In the genomic region with DNA sequence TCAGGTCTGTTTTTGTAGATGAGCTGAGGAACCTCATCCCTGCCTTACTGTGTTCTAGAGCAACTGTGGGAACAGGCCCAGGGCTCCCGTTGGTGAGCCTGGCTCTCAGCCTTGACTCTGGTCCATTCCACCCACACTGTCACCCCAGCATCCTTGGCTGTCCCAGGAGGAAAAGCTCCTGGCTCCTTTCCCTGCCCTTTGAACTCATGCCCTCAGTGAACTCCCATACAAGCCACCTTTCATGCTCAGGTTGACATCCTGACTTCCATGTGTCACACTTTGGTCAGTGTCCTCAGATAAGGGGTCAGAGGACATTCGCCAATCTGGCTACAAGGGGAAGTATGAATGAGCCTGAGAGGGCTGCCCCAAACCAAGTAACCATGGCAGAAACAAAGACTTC, we compare ENCODE assay signal across 22 mouse cellular contexts. TPM values are rescaled to one million over a fixed set of nuclear protein-coding genes. Genes with fewer than 3 reads are reported as not detected.
"Had no signal": no experiment of that assay in that cellular context is flagged by ENCODE, and none has a peak within 500 bp of the region (broad histone marks: within the 10 kb centered on the region; RNA-seq: fewer than 3 reads in every experiment).

No protein-coding gene starts in this region.

- ATAC-seq: lung, postnatal 0 days had no signal

- H3K27me3 ChIP-seq: lung, embryonic 15.5 days; midbrain, embryonic 15.5 days; neural tube, embryonic 12.5 days; stomach, embryonic 15.5 days had no signal

- H3K27ac ChIP-seq: lung, embryonic 15.5 days; macrophage; midbrain, embryonic 13.5 days; midbrain, embryonic 15.5 days; neural tube, embryonic 12.5 days; stomach, embryonic 15.5 days; stomach, postnatal 0 days had no signal

- H3K4me1 ChIP-seq: lung, embryonic 15.5 days; midbrain, embryonic 13.5 days; midbrain, embryonic 15.5 days; stomach, embryonic 15.5 days had no signal

- H3K36me3 ChIP-seq: lung, embryonic 15.5 days; midbrain, embryonic 13.5 days; midbrain, embryonic 15.5 days; neural tube, embryonic 12.5 days; stomach, embryonic 15.5 days had no signal

- H3K4me3 ChIP-seq: lung, embryonic 15.5 days; megakaryocyte, embryonic 14.5 days; midbrain, embryonic 13.5 days; midbrain, embryonic 15.5 days; neural tube, embryonic 12.5 days; stomach, embryonic 15.5 days had no signal

- H3K9ac ChIP-seq: lung, embryonic 15.5 days; midbrain, embryonic 13.5 days; midbrain, embryonic 15.5 days; neural tube, embryonic 12.5 days; stomach, embryonic 15.5 days had no signal

- DNase-seq: lung, adult 2 months; lung, postnatal 14 days; lung, postnatal 36 days; right cerebral cortex, postnatal 14 days; thymus, adult 2 months; thymus, postnatal 25 days; thymus, postnatal 4 days had no signal

- H3K9me3 ChIP-seq: lung, embryonic 15.5 days; megakaryocyte, embryonic 14.5 days; midbrain, embryonic 13.5 days; midbrain, embryonic 15.5 days; neural tube, embryonic 12.5 days; stomach, embryonic 15.5 days had no signal

- H3K4me2 ChIP-seq: lung, embryonic 15.5 days; midbrain, embryonic 11.5 days; midbrain, embryonic 13.5 days; midbrain, embryonic 15.5 days; neural tube, embryonic 12.5 days; stomach, embryonic 15.5 days had no signal

RNA-seq across cellular contexts. Expression of a gene that starts 10.9 kb away (rescaled TPM):
- total RNA-seq: megakaryocyte progenitor cell, adult 5-6 weeks; monocyte, adult 5-6 weeks; neutrophil, adult 5-6 weeks had no signal
- polyA plus RNA-seq: macrophage had no signal

RNA-seq across cellular contexts. Expression of a gene that starts 17.6 kb away (rescaled TPM):
- total RNA-seq: megakaryocyte progenitor cell, adult 5-6 weeks; midbrain, postnatal 0 days; monocyte, adult 5-6 weeks; neutrophil, adult 5-6 weeks had no signal
- polyA plus RNA-seq: lung, embryonic 15.5 days; lung, postnatal 0 days; macrophage; midbrain, embryonic 11.5 days; midbrain, embryonic 15.5 days; midbrain, postnatal 0 days; neural tube, embryonic 12.5 days; neural tube, embryonic 14.5 days had no signal
